Mouse (Mus musculus): Measurements from ENCODE around the gene Pigs. TPM values are rescaled to one million over a fixed set of nuclear protein-coding genes. Genes with fewer than 3 reads are reported as not detected.

Gene Pigs
- 10 to 100 TPM; 20.0 to 21.3 TPM for total RNA-seq (2021)
- long read RNA-seq, experiment 1, transcript Pigs-201 (12 exons, 2,501 nt), result major isoform, 32 of 56 reads
- long read RNA-seq, experiment 1, partial matches to known transcripts, result 7 of 56 reads
- long read RNA-seq, experiment 1, other reads (novel, unspliced or antisense), result 17 of 56 reads
- long read RNA-seq, experiment 2, transcript Pigs-201 (12 exons, 2,501 nt), result major isoform, 56 of 79 reads
- long read RNA-seq, experiment 2, partial matches to known transcripts, result 5 of 79 reads
- long read RNA-seq, experiment 2, other reads (novel, unspliced or antisense), result 18 of 79 reads

GRCm38 (mm10) chr11:78327634-78328511 lies at the start of gene Pigs:
Pigs (plus strand) TSS chr11:78328415.
- intact Hi-C loops (cut with DNase I), result no loop called here
- Histone ChIP-seq H3K4me3 (peak within 1 kb of the TSS; percentile 87), H3K27ac (peak within 1 kb of the TSS; percentile 95)
- 0 out of 2 replicates have a peak, but pooled peaks have one; percentile 13 for TF ChIP-seq CTCF (IDR thresholded peaks at IDR 0.05)
- peak; percentile 99 for DNase-seq

- no peak for DNase-seq
- Histone ChIP-seq H3K4me3 (no peak overlapping the region), H3K27ac (peak overlapping the region; percentile 13; the same call in 1 of the 2 replicates)
- intact Hi-C loops (cut with DNase I), result loop anchor here (5.0 kb wide), 1 partner anchor 68 kb away; no protein-coding TSS in a partner anchor
- TF ChIP-seq CTCF (IDR thresholded peaks at IDR 0.05), result no peak
Measured at GRCm38 (mm10) chr11:78278853-78279252, 49.4 kb upstream of the Pigs start.

DNA sequence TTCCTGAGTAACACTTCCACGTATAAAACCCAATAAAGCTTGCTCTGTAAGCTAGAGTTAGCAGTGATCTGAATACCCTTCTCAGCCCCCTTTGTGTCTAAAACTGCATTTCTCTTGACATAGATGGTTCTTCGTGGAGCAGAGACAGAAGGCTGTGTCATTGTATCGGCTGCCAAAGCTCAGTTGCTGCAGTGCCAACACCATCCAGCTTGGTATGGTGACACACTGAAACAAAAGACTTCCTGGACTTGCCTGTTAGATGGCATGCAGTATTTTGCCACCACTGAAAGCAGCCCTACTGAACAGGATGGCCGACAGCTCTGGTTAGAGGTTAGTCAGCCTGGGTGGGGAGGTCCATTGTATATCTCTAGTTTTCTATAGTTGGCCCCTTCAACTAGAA lies 48.6 kb upstream of the Pigs start:
- no peak for TF ChIP-seq CTCF (IDR thresholded peaks at IDR 0.05)
- intact Hi-C loops (cut with DNase I), result loop anchor here (5.0 kb wide), 1 partner anchor 68 kb away; no protein-coding TSS in a partner anchor
- Histone ChIP-seq H3K27ac (peak overlapping the region; percentile 13; the same call in 1 of the 2 replicates), H3K4me3 (no peak overlapping the region)
- no peak for DNase-seq

DNA sequence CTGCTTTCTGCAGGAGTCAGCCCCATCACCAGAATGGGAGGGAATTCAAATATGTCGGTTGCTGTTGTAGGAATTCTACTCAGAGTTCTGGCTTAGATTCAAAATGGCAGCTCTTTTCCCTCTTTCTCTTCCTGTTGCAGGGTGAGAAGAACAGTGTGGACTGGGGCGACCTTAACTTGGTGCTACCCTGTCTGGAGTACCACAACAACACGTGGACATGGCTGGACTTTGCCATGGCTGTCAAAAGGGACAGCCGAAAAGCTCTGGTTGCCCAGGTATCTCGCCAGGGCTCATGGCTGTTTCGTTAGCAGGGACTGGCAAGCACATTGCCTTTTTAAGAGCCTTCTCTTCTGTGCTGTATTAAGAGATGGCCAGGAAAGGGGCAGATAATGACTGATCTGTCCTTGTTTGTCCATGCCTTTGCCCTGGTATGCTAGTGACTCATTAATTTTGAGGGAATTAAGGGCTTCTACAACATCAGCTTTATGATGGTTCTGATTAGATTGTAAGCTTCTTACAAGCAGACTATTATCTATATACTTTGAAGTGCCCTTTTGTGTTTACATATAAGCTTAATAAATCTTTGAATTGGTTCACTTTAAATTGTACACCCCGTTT lies 39.0 kb upstream of the Pigs start:
- intact Hi-C loops (cut with DNase I), result no loop called here
- no peak for TF ChIP-seq CTCF (IDR thresholded peaks at IDR 0.05)
- Histone ChIP-seq H3K27ac (no peak overlapping the region), H3K4me3 (no peak overlapping the region)
- no peak for DNase-seq

DNA sequence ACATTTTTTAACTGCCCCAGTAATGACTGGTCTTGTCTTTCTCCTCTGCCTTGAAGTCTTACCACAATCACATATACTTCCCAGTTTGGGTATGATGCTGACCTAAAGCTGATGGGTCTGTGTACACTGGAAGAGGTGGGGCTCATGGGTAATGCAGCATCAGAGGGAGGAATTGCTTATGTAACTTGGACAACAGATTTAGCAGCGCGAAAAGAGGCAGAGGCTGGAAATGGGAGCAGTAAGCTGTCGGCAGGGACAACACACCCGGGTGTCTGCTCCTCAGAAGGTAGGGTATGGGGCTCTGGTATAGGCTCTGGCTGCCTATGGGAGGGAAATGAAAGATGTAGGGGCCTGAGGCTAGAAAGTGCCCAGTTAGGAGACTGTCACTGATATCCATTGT lies 37.6 kb upstream of the Pigs start, which contains the start of gene BC030499:
BC030499 (plus strand) TSS at position 188 of the 400 bp plus-strand sequence.
- no peak within 1 kb of the TSS for H3K27ac ChIP-seq
- no peak for DNase-seq
- no peak for TF ChIP-seq CTCF (IDR thresholded peaks at IDR 0.05)
- intact Hi-C loops (cut with DNase I), result no loop called here
- H3K4me3 ChIP-seq, result no peak within 1 kb of the TSS

DNA sequence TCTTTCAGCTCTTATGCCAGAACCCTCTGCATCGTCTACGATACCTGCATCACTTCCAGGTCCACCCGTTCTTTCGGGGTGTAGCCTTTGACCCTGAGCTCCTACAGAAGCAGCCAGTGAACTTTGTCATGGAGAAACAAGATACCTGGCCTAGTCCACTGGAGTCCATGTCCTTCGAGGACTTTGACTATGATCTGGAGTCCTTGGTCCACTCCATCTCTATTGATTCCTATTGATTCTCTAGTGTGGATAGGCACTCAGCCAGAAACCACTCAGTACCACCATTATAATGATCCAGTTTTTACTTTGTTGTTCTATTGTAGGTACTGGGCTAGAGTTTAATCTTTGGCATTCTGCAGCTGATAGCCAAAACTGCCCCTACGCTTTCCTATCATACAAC lies 33.6 kb upstream of the Pigs start:
- TF ChIP-seq CTCF (IDR thresholded peaks at IDR 0.05), result no peak
- intact Hi-C loops (cut with DNase I), result no loop called here
- no peak overlapping the region for H3K4me3 ChIP-seq
- H3K27ac ChIP-seq, result no peak overlapping the region
- DNase-seq, result no peak

DNA sequence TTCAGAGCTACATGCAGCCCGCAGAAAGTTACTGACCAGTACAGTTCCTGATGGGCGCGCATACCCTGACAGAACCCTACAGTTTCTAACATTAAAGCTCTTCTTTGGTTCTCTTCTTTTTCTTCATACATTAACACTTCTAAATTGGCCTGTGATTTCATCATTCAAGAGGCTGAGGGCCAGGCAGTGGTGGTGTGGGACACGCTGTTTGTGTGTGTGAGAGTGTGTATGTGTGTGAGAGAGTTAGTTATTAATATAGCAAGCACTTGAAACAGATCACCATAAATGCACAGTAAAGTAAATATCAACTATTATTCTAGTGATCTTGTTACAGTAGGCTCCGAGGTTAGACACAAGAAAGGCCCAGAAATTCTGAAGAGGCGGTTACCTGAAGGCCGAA lies 27.3 kb upstream of the Pigs start:
- Histone ChIP-seq H3K4me3 (peak overlapping the region; percentile 84), H3K27ac (peak overlapping the region; percentile 87)
- no peak for TF ChIP-seq CTCF (IDR thresholded peaks at IDR 0.05)
- intact Hi-C loops (cut with DNase I), result no loop called here
- DNase-seq, result peak; percentile 22

GRCm38 (mm10) chr11:78301357-78302084 lies 26.7 kb upstream of the Pigs start, which contains the start of gene Spag5:
Spag5 (plus strand) TSS chr11:78301529.
- TF ChIP-seq CTCF (IDR thresholded peaks at IDR 0.05), result no peak
- intact Hi-C loops (cut with DNase I), result no loop called here
- peak within 1 kb of the TSS; percentile 84 for H3K4me3 ChIP-seq
- peak; percentile 94 for DNase-seq
- peak within 1 kb of the TSS; percentile 87 for H3K27ac ChIP-seq

DNA sequence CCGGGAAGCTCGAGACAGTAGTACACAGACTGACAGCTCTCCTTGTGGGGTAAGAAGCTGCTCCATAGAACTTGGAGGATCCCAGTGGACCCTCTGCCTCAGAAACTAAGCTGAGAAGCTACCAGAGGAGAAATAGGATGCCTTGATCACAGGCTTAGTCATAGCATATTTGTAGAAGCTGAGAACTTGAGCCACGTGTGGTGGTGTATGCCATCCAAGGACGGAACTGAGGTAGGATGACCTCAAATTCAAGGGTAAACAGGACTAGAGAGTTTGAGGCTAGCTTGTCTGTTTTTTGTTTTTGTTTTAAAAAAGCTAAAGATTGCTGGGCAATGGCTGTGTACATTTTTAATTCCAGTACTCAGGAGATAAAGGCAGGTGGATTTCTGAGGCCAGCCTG lies 22.9 kb upstream of the Pigs start:
- H3K4me3 ChIP-seq, result no peak overlapping the region
- no peak for DNase-seq
- intact Hi-C loops (cut with DNase I), result no loop called here
- TF ChIP-seq CTCF (IDR thresholded peaks at IDR 0.05), result no peak
- H3K27ac ChIP-seq, result peak overlapping the region; percentile 71

DNA sequence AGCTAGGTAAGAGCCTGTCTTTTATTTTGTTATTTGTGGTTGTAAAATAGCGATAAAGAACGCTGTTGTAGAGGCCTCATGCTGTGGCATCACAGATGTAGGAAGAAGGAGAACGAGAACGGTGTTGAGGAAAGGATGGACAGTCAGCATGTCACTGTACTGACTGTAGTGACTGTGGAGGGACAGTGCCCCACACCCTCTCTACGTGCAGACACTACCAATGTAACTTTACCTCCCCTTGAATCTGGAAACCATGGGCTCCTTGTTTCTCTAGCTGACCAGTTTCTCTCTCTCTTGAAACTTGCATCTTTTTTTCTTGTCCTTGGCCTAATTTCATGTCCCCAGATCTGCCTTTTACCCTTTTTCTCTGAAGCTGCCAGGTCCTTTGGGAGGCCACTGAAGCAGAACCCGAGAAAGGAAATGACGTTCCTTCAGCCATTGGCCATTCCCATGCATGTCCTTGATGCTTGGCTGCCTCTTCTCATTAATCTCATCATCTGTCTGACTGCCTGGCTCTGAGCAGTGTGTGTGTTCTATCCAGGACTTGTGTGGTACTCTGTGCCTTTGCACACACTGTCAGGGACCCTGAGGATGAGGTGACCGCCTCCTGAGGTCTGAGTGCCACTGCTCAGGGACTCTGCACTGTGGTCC lies 17.2 kb upstream of the Pigs start:
- no peak for TF ChIP-seq CTCF (IDR thresholded peaks at IDR 0.05)
- Histone ChIP-seq H3K27ac (no peak overlapping the region), H3K4me3 (no peak overlapping the region)
- intact Hi-C loops (cut with DNase I), result no loop called here
- no peak for DNase-seq

DNA sequence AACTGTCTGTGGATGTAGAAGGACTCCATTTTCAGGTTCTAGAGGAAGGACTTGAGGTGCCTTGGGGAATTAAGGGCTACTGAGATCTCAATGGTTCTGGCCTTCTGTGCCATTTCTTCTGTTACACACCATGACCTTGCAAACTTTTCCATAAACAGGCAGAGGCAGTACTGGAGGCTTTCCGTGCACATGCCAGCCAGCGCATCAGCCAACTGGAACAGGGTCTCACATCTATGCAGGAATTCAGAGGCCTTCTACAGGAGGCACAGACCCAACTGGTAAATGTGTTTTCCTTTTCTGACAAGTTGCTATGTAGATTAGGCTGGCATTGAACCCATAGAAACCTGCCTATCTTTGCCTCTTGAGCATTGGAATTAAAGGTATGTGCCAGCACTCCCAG lies 14.6 kb upstream of the Pigs start:
- no peak overlapping the region for H3K4me3 ChIP-seq
- H3K27ac ChIP-seq, result no peak overlapping the region
- DNase-seq, result no peak
- TF ChIP-seq CTCF (IDR thresholded peaks at IDR 0.05), result no peak
- intact Hi-C loops (cut with DNase I), result no loop called here
